Mouse (Mus musculus): Measurements from ENCODE around the gene Scarb2.

DNA sequence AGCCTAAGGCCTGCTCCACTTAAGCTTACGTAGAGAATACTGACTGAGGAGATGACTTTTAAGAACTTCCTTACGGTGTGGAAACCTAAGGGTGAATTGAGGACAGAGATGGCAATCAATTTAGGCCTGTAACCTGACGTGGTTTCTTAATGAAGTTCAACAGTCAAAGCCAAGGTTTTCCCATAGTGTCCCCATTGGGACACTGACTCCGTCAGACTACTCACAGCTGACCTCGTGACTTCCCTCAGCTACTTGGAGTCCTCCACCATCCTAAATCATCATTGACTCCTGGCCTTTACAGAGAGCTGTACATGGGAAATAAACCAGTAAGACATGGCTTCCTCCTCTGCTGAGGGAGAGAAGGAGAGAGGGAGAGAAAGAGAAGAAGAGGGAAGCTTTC, 41.1 kb downstream of the Scarb2 start:
- TF ChIP-seq POLR2A (IDR thresholded peaks at IDR 0.05; ENCODE audit: insufficient read length, low read depth) (no peak), E2F4 (IDR thresholded peaks at IDR 0.05; ENCODE audit: insufficient read depth) (no peak), POLR2AphosphoS2 (IDR thresholded peaks at IDR 0.05; ENCODE audit: insufficient read length, low read depth) (no peak), USF1 (IDR thresholded peaks at IDR 0.05; ENCODE audit: low read depth) (no peak), MYOD1 (IDR thresholded peaks at IDR 0.05; ENCODE audit: control insufficient read depth in 1 of 3, insufficient read length in 2 of 3, low read depth in 2 of 3) (no peak), TCF12 (IDR thresholded peaks at IDR 0.05; ENCODE audit: insufficient read depth, poor library complexity, severe bottlenecking) (no peak), MAX (IDR thresholded peaks at IDR 0.05; ENCODE audit: low read depth) (no peak)

All from myocyte (in vitro differentiated cells).